Mouse (Mus musculus) thymus, adult 2 months (tissue): ENCODE measurements around the gene Cpm. TPM values are rescaled to one million over a fixed set of nuclear protein-coding genes. Genes with fewer than 3 reads are reported as not detected.

Source experiments
- DNase-seq: peaks from one replicate; pipeline ENCODE4 v3.0.0; 2021
- H3K27ac ChIP-seq: fragments of 200-500 bp; 2 replicates; pipeline ENCODE4 v1.5.1; 2012; ENCODE audit warnings: low read length, control low read depth; ENCODE audit not compliant: control insufficient read depth, insufficient read depth
- H3K27me3 ChIP-seq: fragments of 200-500 bp; 2 replicates; pipeline ENCODE4 v1.6.1; 2012; ENCODE audit warnings: mild to moderate bottlenecking, low read length, moderate library complexity, mixed read lengths; ENCODE audit not compliant: control insufficient read depth, insufficient read depth
- H3K36me3 ChIP-seq: fragments of 200-500 bp; 2 replicates; pipeline ENCODE4 v1.6.1; 2012; ENCODE audit warnings: mild to moderate bottlenecking, low read length, moderate library complexity; ENCODE audit not compliant: control insufficient read depth, insufficient read depth
- H3K4me1 ChIP-seq: fragments of 200-500 bp; replicated peaks from 2 replicates; pipeline ENCODE4 v1.6.1; 2012; ENCODE audit warnings: low read length; ENCODE audit not compliant: control insufficient read depth, insufficient read depth
- H3K4me3 ChIP-seq: fragments of 200-500 bp; 2 replicates; pipeline ENCODE4 v1.5.1; 2012; ENCODE audit warnings: mild to moderate bottlenecking, low read length, control low read depth, moderate library complexity; ENCODE audit not compliant: control insufficient read depth, insufficient read depth
- CTCF ChIP-seq: fragments of 200-500 bp; IDR thresholded peaks from 2 replicates; pipeline ENCODE4 v1.5.1; 2012; ENCODE audit warnings: mild to moderate bottlenecking, control low read depth, low read length, moderate library complexity, borderline replicate concordance; ENCODE audit not compliant: control insufficient read depth, poor library complexity, insufficient read depth; ENCODE audit errors: extremely low read depth
- POLR2A ChIP-seq: fragments of 200-500 bp; IDR thresholded peaks from 2 replicates; pipeline ENCODE4 v1.6.1; 2012; ENCODE audit warnings: mild to moderate bottlenecking, low read length, control low read depth, moderate library complexity; ENCODE audit not compliant: control insufficient read depth, poor library complexity, insufficient read depth; ENCODE audit errors: extremely low read depth
- WGBS: fragments of 180-500 bp; shearing (Covaris S2); methylation state at CpG from one replicate; pipeline ENCODE4 v1.1.7; 2018; 5-methylcytosine and 5-hydroxymethylcytosine counted together
- polyA plus RNA-seq: library from polyadenylated mRNA; depleted of rRNA; stranded (reverse); fragments of >200 nt; gene quantifications from 2 replicates; pipeline ENCODE4 v1.2.3, GENCODE M21; 2012

The Cpm gene
- polyA plus RNA-seq, 1 experiment: 3.2 TPM

DNA sequence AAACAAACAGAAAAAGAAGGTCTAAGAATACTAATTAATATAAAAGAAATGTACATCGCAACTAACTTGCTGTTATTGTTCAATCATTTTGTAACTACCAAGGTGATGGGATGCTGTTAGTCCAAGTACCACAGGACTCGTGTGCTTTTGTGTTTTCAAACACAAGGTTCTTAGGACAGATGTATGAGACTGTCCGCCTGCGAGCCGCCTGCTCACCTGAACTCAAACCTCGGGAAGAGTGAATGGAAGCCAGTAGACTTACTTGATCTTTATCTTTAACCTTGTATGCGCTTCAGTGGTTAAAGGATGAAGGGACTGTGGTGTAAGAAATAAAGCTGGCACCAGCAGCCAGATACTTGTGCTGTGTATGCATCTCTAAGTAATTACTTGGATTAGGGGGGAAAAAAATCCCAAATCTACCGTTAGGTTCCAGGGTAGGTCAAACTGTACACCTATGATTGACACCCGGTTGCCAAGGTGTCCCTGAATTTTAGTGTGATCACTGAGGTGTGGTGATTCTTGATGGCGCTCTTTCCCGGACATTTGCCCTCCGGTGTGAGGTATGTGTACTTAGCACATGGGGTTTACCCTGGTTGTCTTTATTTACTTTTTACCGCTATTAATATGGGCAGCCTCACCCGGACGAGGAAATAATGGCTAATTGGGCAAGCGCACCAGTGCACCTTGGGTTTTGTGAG, 2.4 kb downstream of the Cpm start:
- peaks cover 22% of the 10 kb centered on the region for H3K4me1 ChIP-seq
- WGBS: 81% methylated on average over 16 of the region's 16 CpGs
- TF ChIP-seq CTCF (no peak), POLR2A (no peak)
- no peak for DNase-seq
- H3K27me3 ChIP-seq: no peaks in the 10 kb centered on the region; the same call in none of the 2 replicates
- no peak overlapping the region for H3K27ac ChIP-seq
- no peaks in the 10 kb centered on the region for H3K36me3 ChIP-seq
- no peak overlapping the region for H3K4me3 ChIP-seq

DNA sequence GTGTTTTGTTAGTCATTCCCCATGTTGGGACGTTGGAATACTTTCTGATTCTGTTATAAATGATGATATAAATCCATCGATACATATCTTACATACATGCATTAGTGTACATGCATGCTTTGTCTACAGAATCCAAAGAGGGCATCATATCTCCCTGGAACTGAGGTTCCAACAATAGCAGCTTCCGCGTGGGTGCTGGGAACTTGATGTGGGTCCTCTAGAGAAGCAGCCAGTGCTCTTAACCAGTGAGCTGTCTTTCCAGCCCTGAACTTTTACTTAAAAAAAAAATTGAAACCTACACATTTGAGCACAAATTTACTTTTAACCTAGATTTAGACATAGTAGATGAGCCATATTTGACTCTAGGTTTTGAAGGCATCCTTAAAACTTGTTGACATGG, 3.1 kb downstream of the Cpm start:
- 91% methylated on average over 4 of the region's 4 CpGs for WGBS
- Histone ChIP-seq H3K27ac (no peak overlapping the region), H3K4me3 (no peak overlapping the region), H3K36me3 (no peaks in the 10 kb centered on the region), H3K27me3 (no peaks in the 10 kb centered on the region; the same call in none of the 2 replicates), H3K4me1 (peaks cover 15% of the 10 kb centered on the region)
- no peak for DNase-seq
- TF ChIP-seq CTCF (no peak), POLR2A (no peak)

DNA sequence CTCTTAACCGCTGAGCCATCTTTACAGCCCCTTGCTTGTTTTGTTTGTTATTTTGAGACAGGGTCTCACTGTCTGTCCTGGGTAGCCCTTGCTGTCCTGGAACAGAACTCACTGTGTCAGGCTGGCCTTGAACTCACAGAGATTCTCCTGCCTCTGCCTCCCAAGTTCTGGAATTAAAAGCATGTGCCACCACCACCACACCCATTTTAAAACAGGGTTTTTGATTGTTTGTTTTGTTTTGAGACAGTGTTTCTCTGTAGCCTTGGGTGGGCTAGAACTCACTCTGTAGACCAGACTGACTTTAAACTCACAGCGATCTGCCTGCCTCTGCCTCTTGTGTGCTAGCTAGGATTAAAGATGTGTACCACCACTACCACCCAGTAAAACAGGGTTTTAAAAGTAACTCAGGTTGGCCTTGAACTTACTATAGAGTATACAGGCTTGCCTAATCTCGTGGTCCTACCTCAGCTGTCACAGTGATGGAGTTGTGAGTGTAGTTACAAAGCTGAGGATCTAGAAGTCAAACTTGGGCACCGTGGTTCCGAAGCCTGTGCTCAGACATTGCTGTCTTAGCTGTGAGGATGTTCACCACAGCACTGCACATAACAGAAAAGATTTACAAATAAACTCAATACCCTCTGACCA, 4.4 kb downstream of the Cpm start:
- H3K36me3 ChIP-seq: no peaks in the 10 kb centered on the region
- no peak for DNase-seq
- TF ChIP-seq CTCF (no peak), POLR2A (no peak)

DNA sequence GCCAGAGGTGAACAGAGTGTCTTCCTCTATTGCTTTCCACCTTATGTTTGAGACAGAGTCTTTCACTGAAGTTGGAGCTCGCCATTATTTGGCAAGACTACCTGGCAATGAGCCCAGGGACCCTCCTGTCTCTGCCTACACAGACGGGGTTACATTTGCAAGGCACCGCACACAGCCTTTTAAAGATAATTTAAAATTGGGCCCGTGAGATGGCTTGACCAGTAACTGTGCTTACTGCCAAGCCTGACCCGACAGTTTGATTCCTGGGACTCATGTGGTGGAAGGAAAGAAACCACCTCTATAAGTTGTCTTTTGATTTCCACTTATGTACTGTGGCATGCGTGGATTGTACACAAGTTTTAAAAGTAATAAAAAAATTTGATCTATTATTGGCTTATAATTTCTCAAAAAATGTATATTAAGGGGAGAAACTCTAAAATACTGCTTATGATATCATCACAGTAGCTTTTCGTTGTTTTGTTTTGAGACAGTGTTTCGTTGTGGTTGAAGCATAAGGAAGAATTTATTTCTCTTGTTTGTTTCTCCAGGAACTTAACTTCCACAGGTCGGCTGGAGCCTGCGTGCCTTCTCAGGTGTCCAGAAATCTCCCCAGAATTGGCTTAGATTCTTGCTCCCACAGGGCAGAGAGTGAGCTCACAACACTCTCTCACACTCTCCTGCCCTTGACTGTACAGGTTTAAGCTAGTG, 5.2 kb downstream of the Cpm start:
- Histone ChIP-seq H3K4me1 (peaks cover 6% of the 10 kb centered on the region), H3K27ac (no peak overlapping the region), H3K36me3 (no peaks in the 10 kb centered on the region), H3K27me3 (no peaks in the 10 kb centered on the region; the same call in none of the 2 replicates), H3K4me3 (no peak overlapping the region)
- no peak for DNase-seq
- TF ChIP-seq POLR2A (no peak), CTCF (no peak)
- 90% methylated on average over 10 of the region's 10 CpGs for WGBS

More for the DNA sequence above, 4.4 kb downstream of the Cpm start:
- Histone ChIP-seq H3K4me3 (no peak overlapping the region), H3K4me1 (peaks cover 10% of the 10 kb centered on the region), H3K27ac (no peak overlapping the region), H3K27me3 (no peaks in the 10 kb centered on the region; the same call in none of the 2 replicates)
- WGBS: 95% methylated on average over 5 of the region's 5 CpGs

DNA sequence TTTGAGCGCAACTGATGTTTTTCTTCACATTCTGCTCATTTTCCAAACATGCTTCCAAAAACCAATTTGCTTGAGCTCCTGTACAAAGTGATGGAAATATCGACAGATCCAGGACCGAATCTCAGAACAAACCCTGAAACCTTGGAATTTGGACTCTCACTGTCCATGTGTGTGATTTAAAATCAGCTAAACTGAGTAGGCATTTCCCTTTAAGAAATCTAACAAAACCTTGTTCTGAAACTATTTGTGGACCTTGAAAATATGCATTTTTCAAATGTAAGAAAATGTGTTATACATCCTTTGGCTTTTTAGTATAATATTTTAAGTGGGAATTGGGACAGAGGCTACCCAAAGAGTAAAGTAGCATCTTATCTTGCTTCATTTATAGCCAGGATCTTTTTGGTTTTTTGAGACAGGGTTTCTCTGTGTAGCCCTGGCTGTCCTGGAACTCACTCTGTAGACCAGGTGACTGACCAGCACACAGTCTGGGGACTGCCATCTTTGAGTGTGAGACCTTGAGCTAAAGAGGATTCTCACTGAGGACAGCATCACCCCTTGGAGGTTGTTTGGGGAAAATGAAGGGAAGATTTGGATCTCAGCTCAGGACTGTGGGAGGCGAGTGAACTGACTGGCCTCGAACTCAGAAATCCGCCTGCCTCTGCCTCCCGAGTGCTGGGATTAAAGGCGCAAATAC, 5.9 kb downstream of the Cpm start:
- Histone ChIP-seq H3K4me1 (peaks cover 9% of the 10 kb centered on the region), H3K27ac (no peak overlapping the region), H3K36me3 (no peaks in the 10 kb centered on the region), H3K4me3 (no peak overlapping the region), H3K27me3 (no peaks in the 10 kb centered on the region; the same call in none of the 2 replicates)
- TF ChIP-seq CTCF (no peak), POLR2A (no peak)
- DNase-seq: no peak
- WGBS: 97% methylated on average over 8 of the region's 8 CpGs
